Mouse (Mus musculus) forebrain, embryonic 15.5 days (tissue): ENCODE measurements around the gene Rnf181. TPM values are rescaled to one million over a fixed set of nuclear protein-coding genes. Genes with fewer than 3 reads are reported as not detected.

Experiments
- ATAC-seq: fragments of 200-750 bp; cut with Nextera tagmentation; replicated peaks from 2 replicates; pipeline ENCODE4 v1.8.0; 2017; ENCODE audit warnings: mild to moderate bottlenecking, moderate TSS enrichment, moderate library complexity
- H3K27ac ChIP-seq: fragments of 300-500 bp; sonication (generic); replicated peaks from 2 replicates; pipeline ENCODE4 v1.5.1; 2015; ENCODE audit warnings: mild to moderate bottlenecking, inconsistent platforms
- H3K27me3 ChIP-seq: fragments of 300-500 bp; sonication (generic); 2 replicates; pipeline ENCODE4 v1.6.1; 2015; ENCODE audit warnings: inconsistent platforms
- H3K36me3 ChIP-seq: fragments of 300-500 bp; sonication (generic); 2 replicates; pipeline ENCODE4 v1.6.1; 2015; ENCODE audit warnings: mild to moderate bottlenecking, inconsistent platforms
- H3K4me1 ChIP-seq: fragments of 300-500 bp; sonication (generic); 2 replicates; pipeline ENCODE4 v1.6.1; 2015; ENCODE audit warnings: inconsistent platforms
- H3K4me2 ChIP-seq: fragments of 300-500 bp; sonication (generic); replicated peaks from 2 replicates; pipeline ENCODE4 v1.6.1; 2015; ENCODE audit warnings: mild to moderate bottlenecking, inconsistent platforms
- H3K4me3 ChIP-seq: fragments of 300-500 bp; sonication (generic); 2 replicates; pipeline ENCODE4 v1.5.1; 2015; ENCODE audit warnings: mild to moderate bottlenecking, inconsistent platforms
- H3K9ac ChIP-seq: fragments of 300-500 bp; sonication (generic); replicated peaks from 2 replicates; pipeline ENCODE4 v1.6.1; 2015; ENCODE audit warnings: mild to moderate bottlenecking, inconsistent platforms
- H3K9me3 ChIP-seq: fragments of 300-500 bp; sonication (generic); 2 replicates; pipeline ENCODE4 v1.6.1; 2016; ENCODE audit warnings: inconsistent platforms
- WGBS: fragments of 180-500 bp; shearing (Covaris S2); methylation state at CpG from one replicate; pipeline ENCODE4 v1.1.7; 2015; ENCODE audit warnings: mixed read lengths; 5-methylcytosine and 5-hydroxymethylcytosine counted together
- polyA plus RNA-seq: library from polyadenylated mRNA; unstranded; fragments of >200 nt; fragmentation: Nextera tagmentation; extraction: Ambion mirVana; gene quantifications from 2 replicates; pipeline ENCODE4 v1.2.1, GENCODE M21; 2015

The Rnf181 gene
- polyA plus RNA-seq, 1 experiment from 2014 or later = 126 TPM

DNA sequence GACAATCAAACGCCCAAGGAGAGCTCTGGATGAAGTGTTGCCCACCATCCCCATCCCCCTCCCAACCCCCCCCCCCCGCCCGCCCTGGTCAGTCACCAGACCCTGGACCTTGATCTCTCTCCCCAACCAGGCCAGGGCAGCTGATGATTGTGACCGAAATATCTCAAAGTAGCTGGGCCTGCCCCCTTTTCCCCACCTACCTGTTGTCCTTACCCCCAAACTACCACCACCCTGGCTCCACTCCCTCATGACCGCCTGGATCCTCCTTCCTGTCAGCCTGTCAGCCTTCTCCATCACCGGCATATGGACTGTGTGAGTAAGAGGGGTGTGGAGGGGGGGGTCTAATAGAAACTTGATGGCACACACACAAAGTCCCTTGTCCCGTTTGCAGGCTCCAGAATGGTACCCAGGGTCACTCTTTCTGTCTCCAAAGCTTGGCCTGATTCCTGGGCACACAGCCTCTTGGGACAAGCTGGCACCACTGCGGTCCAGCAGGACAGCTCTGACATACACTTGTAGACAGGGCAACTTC, 10.7 kb downstream of the Rnf181 start:
- Histone ChIP-seq H3K9me3 (no peaks in the 10 kb centered on the region), H3K4me3 (peak overlapping the region; percentile 66), H3K36me3 (peaks cover 8% of the 10 kb centered on the region), H3K9ac (peak overlapping the region; percentile 76), H3K27me3 (no peaks in the 10 kb centered on the region), H3K27ac (no peak overlapping the region), H3K4me2 (peak overlapping the region; percentile 97), H3K4me1 (peaks cover 37% of the 10 kb centered on the region)
- no peak; the same call in 1 of the 2 replicates for ATAC-seq
- 48% methylated on average over 6 of the region's 8 CpGs for WGBS

DNA sequence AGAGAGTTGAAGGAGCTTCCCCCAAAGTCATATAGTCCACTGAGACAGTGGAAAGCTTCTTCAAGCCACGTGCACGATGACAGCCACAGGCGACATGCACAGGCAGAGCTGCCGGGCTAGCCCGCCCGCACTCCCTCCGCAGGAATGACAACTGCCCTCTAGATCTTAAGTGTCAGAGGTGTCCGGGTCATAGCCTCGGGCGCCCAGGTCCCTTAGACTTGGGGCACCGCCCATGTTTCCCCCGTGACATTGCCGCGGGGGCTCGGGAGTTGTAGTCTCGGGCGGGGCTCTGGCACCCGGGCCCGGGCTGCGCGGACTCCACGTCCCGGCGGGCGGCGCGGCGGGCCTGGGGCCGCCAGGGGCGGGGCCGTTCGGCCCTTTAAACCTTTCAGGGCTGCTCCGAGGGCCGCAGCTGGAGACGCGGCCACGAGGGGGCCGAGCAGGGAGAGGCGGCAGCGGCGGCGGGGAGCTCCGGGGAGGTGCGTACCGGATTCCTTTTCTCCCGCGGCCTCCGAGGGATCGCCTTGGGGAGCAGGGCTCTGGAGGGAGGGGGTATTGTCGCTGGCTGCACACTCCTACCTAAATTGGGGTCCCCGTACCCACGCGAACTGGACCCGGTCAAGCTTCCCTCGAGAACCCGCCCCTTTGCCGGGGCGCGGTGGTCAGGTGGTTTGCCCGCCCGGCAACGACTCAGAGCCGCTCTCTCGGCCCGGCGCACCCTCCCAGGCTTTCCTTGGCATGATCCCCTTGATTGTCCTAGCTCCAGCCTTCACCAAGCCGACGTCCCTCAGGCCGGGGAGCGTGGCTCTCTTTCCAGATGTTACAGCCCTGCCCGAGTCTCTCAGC, 11.5 kb downstream of the Rnf181 start, which contains the start of gene Tmem150a:
Gene Tmem150a, plus strand, starts transcription at position 382 of the 846 bp plus-strand sequence.
- peaks cover 30% of the 10 kb centered on the region for H3K4me1 ChIP-seq
- peak; percentile 85 for ATAC-seq
- peak within 1 kb of the TSS; percentile 35 for H3K27ac ChIP-seq
- no peaks in the 10 kb centered on the region for H3K9me3 ChIP-seq
- peak within 1 kb of the TSS; percentile 76 for H3K9ac ChIP-seq
- under 1% methylated on average over 71 of the region's 71 CpGs for WGBS
- no peaks in the 10 kb centered on the region for H3K27me3 ChIP-seq
- peak within 1 kb of the TSS; percentile 66 for H3K4me3 ChIP-seq
- peaks cover 13% of the 10 kb centered on the region for H3K36me3 ChIP-seq
- H3K4me2 ChIP-seq = peak within 1 kb of the TSS; percentile 97

DNA sequence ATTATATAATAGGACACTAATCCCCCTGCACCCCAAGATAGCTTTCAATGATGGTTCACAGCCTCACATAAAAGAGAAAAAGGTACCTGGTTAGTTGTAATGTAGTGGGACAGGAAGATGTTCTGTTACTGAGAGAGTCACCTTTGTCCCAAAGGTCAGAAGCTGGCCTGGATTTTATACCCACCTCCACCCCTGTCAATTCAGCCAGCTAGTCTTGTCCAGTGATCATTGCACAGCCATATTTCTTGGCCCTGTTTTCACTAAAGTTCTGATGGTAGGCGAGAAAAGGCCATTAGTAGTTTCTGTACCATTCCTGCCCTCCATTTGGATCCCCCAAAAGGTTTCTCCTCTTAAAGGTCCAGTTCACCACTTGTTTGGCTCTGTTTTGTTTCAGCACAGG, 12.7 kb downstream of the Rnf181 start:
- H3K4me2 ChIP-seq = no peak overlapping the region
- H3K9ac ChIP-seq = no peak overlapping the region
- 69% methylated on average over 1 of the region's 1 CpGs for WGBS
- H3K4me1 ChIP-seq = peaks cover 35% of the 10 kb centered on the region
- no peaks in the 10 kb centered on the region for H3K9me3 ChIP-seq
- H3K27me3 ChIP-seq = no peaks in the 10 kb centered on the region
- no peak overlapping the region for H3K4me3 ChIP-seq
- peaks cover 22% of the 10 kb centered on the region for H3K36me3 ChIP-seq
- no peak overlapping the region for H3K27ac ChIP-seq
- no peak for ATAC-seq

DNA sequence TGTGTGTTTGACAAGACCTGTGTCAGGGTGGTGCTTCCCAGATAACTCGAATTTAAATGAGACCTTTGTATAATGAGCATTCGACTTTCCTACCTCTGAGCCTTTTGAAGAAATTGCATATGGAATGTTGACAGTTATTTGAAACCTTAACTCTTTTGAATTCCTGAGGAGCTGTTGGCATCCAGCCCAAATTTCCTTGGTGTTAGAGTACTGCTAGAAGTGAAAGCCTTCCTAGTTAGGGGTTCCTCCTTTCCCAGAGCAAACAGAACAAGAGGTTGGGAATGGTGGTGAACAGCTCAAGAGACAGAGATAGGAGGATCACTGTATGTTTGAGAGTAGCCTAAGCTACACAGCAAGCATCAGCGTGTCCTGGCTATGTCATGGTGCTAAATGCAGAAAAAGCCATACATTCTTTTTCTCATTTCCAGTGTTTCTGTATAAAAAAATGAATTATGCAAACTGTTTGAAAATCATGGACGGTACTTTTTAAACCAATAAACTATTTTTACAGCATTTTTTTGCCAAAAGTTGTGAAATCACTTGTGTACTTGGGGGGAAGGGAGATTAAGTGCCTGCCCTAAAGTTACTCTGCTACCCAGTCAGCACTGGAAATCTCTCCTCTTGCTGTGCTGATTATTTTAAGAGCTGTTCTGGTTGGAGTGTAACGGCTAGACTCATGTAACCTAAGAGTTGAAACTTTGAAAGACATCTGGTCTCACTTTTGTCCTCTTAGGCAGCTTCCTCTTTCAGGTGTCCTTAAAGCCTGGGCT, 13.9 kb downstream of the Rnf181 start:
- Histone ChIP-seq H3K9me3 (no peaks in the 10 kb centered on the region), H3K9ac (no peak overlapping the region), H3K4me1 (peaks cover 47% of the 10 kb centered on the region), H3K27me3 (no peaks in the 10 kb centered on the region), H3K27ac (no peak overlapping the region), H3K4me2 (no peak overlapping the region), H3K4me3 (no peak overlapping the region), H3K36me3 (peaks cover 27% of the 10 kb centered on the region)
- no peak for ATAC-seq
- 71% methylated on average over 5 of the region's 5 CpGs for WGBS

DNA sequence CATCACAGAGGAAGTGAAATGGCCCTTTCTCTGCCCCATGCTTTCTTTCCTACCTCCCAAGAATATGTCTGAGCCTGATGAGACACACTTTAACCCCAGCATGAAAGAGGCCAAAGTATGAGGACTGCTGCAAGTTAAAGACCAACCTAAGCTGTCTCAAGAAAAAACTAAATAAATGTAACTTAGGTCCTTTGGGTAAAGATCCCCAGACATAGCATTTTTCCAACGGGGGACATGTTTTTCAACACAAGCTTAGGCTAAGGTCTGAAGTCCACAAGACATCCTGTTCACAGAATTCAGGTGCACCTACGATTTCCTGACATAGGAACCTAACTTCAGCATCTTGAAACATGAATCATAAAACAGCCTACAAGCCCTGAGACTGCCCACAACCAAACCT, 16.5 kb downstream of the Rnf181 start:
- H3K9me3 ChIP-seq = no peaks in the 10 kb centered on the region
- 92% methylated on average over 2 of the region's 2 CpGs for WGBS

DNA sequence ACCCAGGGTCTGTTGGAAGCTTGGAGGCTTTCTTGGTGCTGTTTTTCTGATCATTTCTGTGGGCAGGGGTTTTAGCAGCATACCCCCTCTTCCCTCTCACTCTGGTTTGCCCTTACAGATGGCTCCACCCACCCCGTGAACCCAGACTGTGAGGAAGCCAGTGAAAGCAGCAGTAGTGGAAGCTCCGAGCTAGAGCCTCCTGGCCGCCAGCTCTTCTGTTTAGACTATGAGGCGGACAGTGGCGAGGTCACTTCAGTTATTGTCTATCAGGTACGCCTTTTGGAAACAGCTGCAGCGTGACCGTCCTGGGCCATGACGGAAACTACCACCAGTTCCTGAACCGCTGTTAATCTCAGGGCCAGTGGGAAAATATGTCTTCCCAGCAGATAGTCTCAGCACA, 18.3 kb downstream of the Rnf181 start:
- peak overlapping the region; percentile 91; the same call in 1 of the 2 replicates for H3K9ac ChIP-seq
- WGBS = 76% methylated on average over 10 of the region's 10 CpGs
- no peak overlapping the region for H3K27ac ChIP-seq

More for the DNA sequence above, 16.5 kb downstream of the Rnf181 start:
- Histone ChIP-seq H3K27ac (no peak overlapping the region), H3K4me3 (no peak overlapping the region), H3K4me2 (no peak overlapping the region), H3K9ac (no peak overlapping the region), H3K36me3 (peaks cover 27% of the 10 kb centered on the region), H3K27me3 (no peaks in the 10 kb centered on the region), H3K4me1 (peaks cover 43% of the 10 kb centered on the region)
- no peak for ATAC-seq

DNA sequence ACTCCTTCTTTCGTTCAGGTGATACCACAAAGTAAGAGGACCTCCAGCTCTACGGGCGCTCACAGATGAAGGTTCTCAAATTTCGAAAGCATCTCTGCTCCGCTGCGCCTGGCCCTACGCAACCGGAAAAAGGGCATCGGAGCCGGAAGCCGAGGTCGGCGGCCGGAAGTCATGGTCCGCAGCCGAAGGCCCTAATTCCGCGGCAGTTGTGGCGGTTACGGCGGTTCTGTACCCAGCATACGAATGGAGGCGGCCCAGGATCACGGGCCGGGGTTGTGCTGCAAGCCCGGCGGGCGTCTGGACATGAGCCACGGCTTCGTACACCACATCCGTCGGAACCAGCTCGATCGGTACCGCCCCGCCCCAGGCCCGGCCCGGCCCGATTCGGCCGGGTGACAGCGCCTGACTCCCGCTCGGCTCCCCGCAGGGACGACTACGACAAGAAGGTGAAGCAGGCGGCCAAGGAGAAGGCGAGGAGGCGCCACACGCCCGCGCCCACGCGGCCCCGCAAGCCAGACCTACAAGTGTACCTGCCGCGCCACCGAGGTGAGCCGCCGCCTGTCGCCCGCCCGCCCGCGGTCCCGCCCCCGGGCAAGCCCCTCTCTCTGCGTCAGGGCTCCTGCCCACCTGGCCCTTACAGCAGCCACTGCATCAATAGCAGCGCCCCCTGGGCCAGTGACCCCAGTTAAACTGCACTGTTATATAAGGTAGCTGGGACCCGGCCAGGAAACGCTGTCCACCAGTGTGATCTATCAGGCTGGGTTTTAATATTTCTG, 19.4 kb downstream of the Rnf181 start, which contains the start of gene 0610030E20Rik:
Gene 0610030E20Rik, plus strand, starts transcription at position 152 of the 776 bp plus-strand sequence.
- peak within 1 kb of the TSS; percentile 84 for H3K27ac ChIP-seq
- peak within 1 kb of the TSS; percentile 82 for H3K4me3 ChIP-seq
- WGBS = under 1% methylated on average over 72 of the region's 72 CpGs
- H3K9ac ChIP-seq = peak within 1 kb of the TSS; percentile 91
- H3K9me3 ChIP-seq = no peaks in the 10 kb centered on the region
- no peaks in the 10 kb centered on the region for H3K27me3 ChIP-seq
- peaks cover 27% of the 10 kb centered on the region for H3K36me3 ChIP-seq
- peak within 1 kb of the TSS; percentile 78 for H3K4me2 ChIP-seq
- peak; percentile 62 for ATAC-seq
- H3K4me1 ChIP-seq = peaks cover 47% of the 10 kb centered on the region

More for the DNA sequence above, 18.3 kb downstream of the Rnf181 start:
- no peak for ATAC-seq
- H3K27me3 ChIP-seq = no peaks in the 10 kb centered on the region
- H3K4me2 ChIP-seq = peak overlapping the region; percentile 78
- no peaks in the 10 kb centered on the region for H3K9me3 ChIP-seq
- H3K4me1 ChIP-seq = peaks cover 47% of the 10 kb centered on the region
- H3K4me3 ChIP-seq = peak overlapping the region; percentile 82
- peaks cover 27% of the 10 kb centered on the region for H3K36me3 ChIP-seq

DNA sequence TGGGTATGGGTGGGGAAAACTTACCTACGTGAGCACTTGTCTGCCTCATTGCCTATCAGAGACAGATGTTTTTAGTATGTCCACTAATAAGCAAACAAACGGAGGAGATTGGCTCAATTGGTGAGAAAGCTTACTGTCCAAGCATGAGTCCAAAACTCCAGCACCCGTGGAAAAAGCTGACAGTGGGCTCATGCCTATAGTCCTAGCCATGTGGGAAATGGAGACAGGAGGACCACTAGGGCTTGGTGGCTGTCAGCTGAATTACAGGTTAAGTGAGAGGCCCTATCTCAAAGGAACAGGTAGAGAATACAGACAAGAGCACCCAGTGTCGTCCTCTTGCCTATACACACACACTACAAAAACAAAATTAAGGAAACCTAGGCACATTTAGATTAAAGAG, 20.5 kb downstream of the Rnf181 start:
- H3K9ac ChIP-seq = no peak overlapping the region
- peaks cover 27% of the 10 kb centered on the region for H3K36me3 ChIP-seq
- H3K27ac ChIP-seq = no peak overlapping the region
- peak overlapping the region; percentile 82; the same call in 1 of the 2 replicates for H3K4me3 ChIP-seq
- H3K27me3 ChIP-seq = no peaks in the 10 kb centered on the region
- ATAC-seq = no peak
- 84% methylated on average over 4 of the region's 4 CpGs for WGBS
- no peak overlapping the region for H3K4me2 ChIP-seq
- no peaks in the 10 kb centered on the region for H3K9me3 ChIP-seq
- H3K4me1 ChIP-seq = peaks cover 45% of the 10 kb centered on the region

DNA sequence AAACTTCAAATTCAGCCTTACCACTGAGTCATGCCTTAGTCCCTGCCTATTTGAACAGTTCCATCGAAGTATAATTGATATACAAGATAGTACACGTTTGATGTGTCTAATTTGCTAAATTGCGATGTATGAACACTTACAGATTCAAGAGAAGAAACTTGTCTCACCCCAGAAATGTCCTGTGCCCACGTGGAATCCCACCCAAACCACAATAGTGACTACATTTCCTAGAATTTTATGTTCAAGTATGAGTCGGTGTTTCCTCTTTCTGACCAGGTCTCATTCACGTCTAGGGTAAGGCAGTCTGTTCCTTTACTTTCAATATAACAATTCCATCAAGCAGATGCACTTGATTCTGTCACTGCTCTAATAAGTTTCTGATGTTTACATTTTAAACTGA, 21.1 kb downstream of the Rnf181 start:
- Histone ChIP-seq H3K4me3 (peak overlapping the region; percentile 97), H3K9ac (peak overlapping the region; percentile 50; the same call in 1 of the 2 replicates), H3K4me2 (peak overlapping the region; percentile 88), H3K9me3 (no peaks in the 10 kb centered on the region), H3K4me1 (peaks cover 45% of the 10 kb centered on the region), H3K27me3 (no peaks in the 10 kb centered on the region), H3K27ac (no peak overlapping the region), H3K36me3 (peaks cover 21% of the 10 kb centered on the region)
- WGBS = 53% methylated on average over 6 of the region's 6 CpGs
- no peak for ATAC-seq

DNA sequence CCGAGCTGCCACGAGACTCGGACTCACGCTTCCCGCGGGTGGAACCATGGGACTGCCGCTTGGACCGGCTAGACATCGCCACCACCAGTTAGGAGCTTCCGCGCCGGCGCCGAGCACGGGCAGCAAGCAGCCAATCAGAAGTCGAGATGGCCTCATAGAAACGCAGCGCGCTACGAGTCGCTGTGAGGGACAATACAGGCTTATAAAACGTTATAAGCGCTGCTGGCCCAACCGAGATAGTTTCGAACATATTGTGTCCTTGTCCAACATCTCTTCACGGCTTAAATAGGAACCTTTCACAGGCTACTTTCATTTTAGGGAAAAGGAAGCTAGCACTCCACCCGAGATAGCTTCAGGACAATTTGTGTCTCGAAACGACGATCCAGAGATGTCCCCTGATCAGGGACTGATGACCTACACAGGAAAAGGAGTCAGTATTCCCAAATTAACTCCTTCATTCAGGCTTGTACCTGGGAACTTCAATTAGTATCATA, 21.6 kb downstream of the Rnf181 start, which contains the start of gene Usp39:
Gene Usp39, minus strand, starts transcription at position 111 of the 494 bp plus-strand sequence.
- peak within 1 kb of the TSS; percentile 88 for H3K4me2 ChIP-seq
- H3K4me3 ChIP-seq = peak within 1 kb of the TSS; percentile 97
- H3K36me3 ChIP-seq = peaks cover 16% of the 10 kb centered on the region
- peaks cover 45% of the 10 kb centered on the region for H3K4me1 ChIP-seq
- WGBS = under 1% methylated on average over 30 of the region's 30 CpGs
- no peaks in the 10 kb centered on the region for H3K9me3 ChIP-seq
- no peaks in the 10 kb centered on the region for H3K27me3 ChIP-seq
- peak; percentile 88 for ATAC-seq
- H3K27ac ChIP-seq = peak within 1 kb of the TSS; percentile 78
- H3K9ac ChIP-seq = peak within 1 kb of the TSS; percentile 87
